Mouse (Mus musculus) heart, postnatal 0 days (tissue): ENCODE measurements around the gene Trim50. TPM values are rescaled to one million over a fixed set of nuclear protein-coding genes. Genes with fewer than 3 reads are reported as not detected.

Source experiments
- ATAC-seq: fragments of 200-750 bp; cut with Nextera tagmentation; 2 replicates; pipeline ENCODE4 v1.8.0; 2017; ENCODE audit warnings: low read depth, moderate number of reproducible peaks, moderate library complexity; ENCODE audit not compliant: insufficient read depth
- DNase-seq: peaks from one replicate; pipeline ENCODE4 v3.0.0-alpha.2; 2016; ENCODE audit warnings: low spot score
- H3K27ac ChIP-seq: fragments of 300-500 bp; sonication (generic); 2 replicates; pipeline ENCODE4 v1.5.1; 2014; ENCODE audit warnings: low read depth, mild to moderate bottlenecking
- H3K27me3 ChIP-seq: fragments of 300-500 bp; sonication (generic); 2 replicates; pipeline ENCODE4 v1.6.1; 2014; ENCODE audit warnings: low read length, mixed read lengths; ENCODE audit not compliant: control insufficient read depth, insufficient read depth
- H3K36me3 ChIP-seq: fragments of 300-500 bp; sonication (generic); replicated peaks from 2 replicates; pipeline ENCODE4 v1.6.1; 2014; ENCODE audit warnings: low read length, mixed read lengths; ENCODE audit not compliant: control insufficient read depth, insufficient read depth
- H3K4me1 ChIP-seq: fragments of 300-500 bp; sonication (generic); 2 replicates; pipeline ENCODE4 v1.6.1; 2014; ENCODE audit warnings: antibody characterized with exemption; ENCODE audit not compliant: control insufficient read depth, insufficient read depth
- H3K4me2 ChIP-seq: fragments of 300-500 bp; sonication (generic); 2 replicates; pipeline ENCODE4 v1.6.1; 2014; ENCODE audit warnings: low read depth, mild to moderate bottlenecking, low read length, moderate library complexity
- H3K4me3 ChIP-seq: fragments of 300-500 bp; sonication (generic); 2 replicates; pipeline ENCODE4 v1.5.1; 2014; ENCODE audit warnings: low read depth, low read length
- H3K9ac ChIP-seq: fragments of 300-500 bp; sonication (generic); replicated peaks from 2 replicates; pipeline ENCODE4 v1.6.1; 2014; ENCODE audit warnings: low read depth, low read length, mixed read lengths
- H3K9me3 ChIP-seq: fragments of 300-500 bp; sonication (generic); replicated peaks from 2 replicates; pipeline ENCODE4 v1.6.1; 2016; ENCODE audit warnings: low read length; ENCODE audit not compliant: control insufficient read depth
- CTCF ChIP-seq: IDR thresholded peaks from 2 replicates; pipeline ENCODE4 v1.5.1; 2016; ENCODE audit warnings: antibody characterized with exemption, control low read depth, low read depth
- EP300 ChIP-seq: IDR thresholded peaks from 2 replicates; pipeline ENCODE4 v1.6.1; 2016; ENCODE audit warnings: antibody characterized with exemption, low read depth
- WGBS: fragments of 180-500 bp; shearing (Covaris S2); extraction: QIAGEN DNeasy Blood & Tissue Kit; methylation state at CpG from one replicate; pipeline ENCODE4 v1.1.7; 2014; 5-methylcytosine and 5-hydroxymethylcytosine counted together
- polyA plus RNA-seq: library from polyadenylated mRNA; unstranded; fragments of >200 nt; fragmentation: Nextera tagmentation; extraction: Ambion mirVana; gene quantifications from 2 replicates; pipeline ENCODE4 v1.2.1, GENCODE M21; 2015
- total RNA-seq: library from RNA; depleted of rRNA; stranded (reverse); fragments of >200 nt; gene quantifications from 2 replicates; pipeline ENCODE4 v1.2.3, GENCODE M21; 2014; ENCODE audit warnings: low replicate concordance

Trim50 gene
- total and polyA plus RNA-seq, 2 experiments from 2014 or later, result not detected

- Histone ChIP-seq H3K9me3 (no peaks in the 10 kb centered on the region), H3K9ac (peak within 1 kb of the TSS; percentile 67), H3K4me1 (peaks cover 16% of the 10 kb centered on the region), H3K27me3 (no peaks in the 10 kb centered on the region), H3K4me2 (peak within 1 kb of the TSS; percentile 96), H3K36me3 (peaks cover 33% of the 10 kb centered on the region), H3K27ac (peak within 1 kb of the TSS; percentile 85), H3K4me3 (peak within 1 kb of the TSS; percentile 76)
- TF ChIP-seq EP300 (no peak), CTCF (no peak)
- WGBS, result under 1% methylated on average over 64 of the region's 64 CpGs
- peak; percentile 95 for DNase-seq
- ATAC-seq, result peak; percentile 83
These were observed 16.9 kb downstream of the Trim50 start, which contains the start of gene Nsun5 for GRCm38 (mm10) chr5:135369787-135370654. Gene Nsun5 (plus strand): TSS chr5:135369953.

GRCm38 (mm10) chr5:135371195-135371594 lies 18.1 kb downstream of the Trim50 start:
- Histone ChIP-seq H3K27ac (no peak overlapping the region), H3K36me3 (peaks cover 45% of the 10 kb centered on the region), H3K9me3 (no peaks in the 10 kb centered on the region), H3K9ac (no peak overlapping the region), H3K4me1 (peaks cover 20% of the 10 kb centered on the region), H3K4me2 (no peak overlapping the region), H3K27me3 (no peaks in the 10 kb centered on the region), H3K4me3 (no peak overlapping the region)
- no peak for ATAC-seq
- no peak for DNase-seq
- TF ChIP-seq EP300 (no peak), CTCF (no peak)
- WGBS, result 94% methylated on average over 13 of the region's 13 CpGs

GRCm38 (mm10) chr5:135373601-135374000 lies 20.5 kb downstream of the Trim50 start:
- H3K27ac ChIP-seq, result no peak overlapping the region
- no peak for DNase-seq
- no peaks in the 10 kb centered on the region for H3K9me3 ChIP-seq
- WGBS, result 96% methylated on average over 5 of the region's 5 CpGs
- peaks cover 20% of the 10 kb centered on the region for H3K4me1 ChIP-seq
- peaks cover 64% of the 10 kb centered on the region for H3K36me3 ChIP-seq
- H3K27me3 ChIP-seq, result no peaks in the 10 kb centered on the region
- TF ChIP-seq EP300 (no peak), CTCF (0 out of 2 replicates have a peak, but pooled peaks have one; percentile 3)
- no peak for ATAC-seq
- H3K4me3 ChIP-seq, result no peak overlapping the region
- no peak overlapping the region for H3K4me2 ChIP-seq
- no peak overlapping the region for H3K9ac ChIP-seq

- no peaks in the 10 kb centered on the region for H3K9me3 ChIP-seq
- H3K27ac ChIP-seq, result no peak overlapping the region
- peaks cover 14% of the 10 kb centered on the region for H3K4me1 ChIP-seq
- DNase-seq (peak; percentile 55), ATAC-seq (peak; percentile 61)
- H3K27me3 ChIP-seq, result no peaks in the 10 kb centered on the region
- peaks cover 80% of the 10 kb centered on the region for H3K36me3 ChIP-seq
- H3K4me3 ChIP-seq, result no peak overlapping the region
- H3K4me2 ChIP-seq, result no peak overlapping the region
- TF ChIP-seq EP300 (no peak), CTCF (no peak)
- H3K9ac ChIP-seq, result no peak overlapping the region
- 24% methylated on average over 8 of the region's 8 CpGs for WGBS
These were observed 22.1 kb downstream of the Trim50 start for GRCm38 (mm10) chr5:135375167-135375566.

- Histone ChIP-seq H3K4me2 (no peak overlapping the region), H3K36me3 (peaks cover 91% of the 10 kb centered on the region)
These were observed 23.2 kb downstream of the Trim50 start for GRCm38 (mm10) chr5:135376341-135376740.

More at GRCm38 (mm10) chr5:135376341-135376740, 23.2 kb downstream of the Trim50 start:
- Histone ChIP-seq H3K27ac (no peak overlapping the region), H3K9me3 (no peaks in the 10 kb centered on the region), H3K4me3 (no peak overlapping the region), H3K9ac (no peak overlapping the region), H3K27me3 (no peaks in the 10 kb centered on the region), H3K4me1 (peaks cover 5% of the 10 kb centered on the region; the same call in 1 of the 2 replicates)
- DNase-seq (no peak), ATAC-seq (no peak)
- WGBS, result 68% methylated on average over 2 of the region's 2 CpGs
- TF ChIP-seq CTCF (no peak), EP300 (no peak)
